Mouse (Mus musculus): Measurements from ENCODE around the gene Cfap74. TPM values are rescaled to one million over a fixed set of nuclear protein-coding genes. Genes with fewer than 3 reads are reported as not detected.
"Not testable (repeated sequence)": the region's sequence is repeated elsewhere in the genome, so short reads cannot be mapped to it uniquely, and the experiment has no call there.

Gene Cfap74
- polyA plus RNA-seq, 1 experiment from 2014 or later = 4.5 TPM

DNA sequence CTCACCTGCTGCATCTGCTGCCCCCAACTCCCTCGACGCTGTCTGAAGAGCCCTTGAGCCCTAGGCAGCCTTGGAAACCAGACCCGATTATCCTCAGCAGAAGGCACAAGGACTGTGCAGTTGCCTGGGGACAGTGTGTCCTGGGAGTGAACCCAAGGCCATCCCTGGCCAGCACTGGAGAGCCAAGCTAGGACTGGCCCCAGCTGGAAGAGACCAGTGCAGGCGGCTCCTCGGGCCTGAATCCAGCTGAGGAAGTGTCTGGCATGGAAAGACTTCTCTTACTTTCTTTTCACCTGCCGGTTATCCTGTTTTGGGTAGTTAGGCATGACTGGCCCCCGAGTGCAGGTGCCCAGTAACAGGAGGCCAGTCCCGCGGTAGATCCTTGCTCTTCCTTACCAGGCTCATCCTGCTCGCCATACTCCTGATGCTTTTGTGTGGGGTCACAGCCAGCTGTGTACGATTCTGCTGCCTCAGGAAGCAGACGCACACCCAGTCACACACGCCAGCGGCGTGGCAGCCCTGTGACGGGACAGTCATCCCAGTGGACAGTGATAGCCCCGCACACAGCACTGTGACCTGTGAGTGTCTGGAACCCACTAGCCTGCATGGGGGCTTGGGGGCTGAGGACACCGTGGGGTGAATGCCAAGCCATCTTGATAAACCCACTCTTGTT lies 60.7 kb downstream of the Cfap74 start:
- Histone ChIP-seq H3K36me3 (ENCODE audit: control insufficient read depth, insufficient read depth, low read length) (no peaks in the 10 kb centered on the region), H3K4me1 (ENCODE audit: control insufficient read depth, insufficient read depth, low read length) (peaks cover 7% of the 10 kb centered on the region), H3K4me2 (ENCODE audit: low read length) (no peak overlapping the region), H3K27ac (ENCODE audit: low read depth, low read length) (no peak overlapping the region), H3K27me3 (replicated peaks; ENCODE audit: control insufficient read depth, insufficient read depth, low read length) (no peaks in the 10 kb centered on the region), H3K9me3 (replicated peaks; ENCODE audit: control insufficient read depth, low read length) (no peaks in the 10 kb centered on the region), H3K4me3 (ENCODE audit: low read depth, low read length) (no peak overlapping the region), H3K9ac (ENCODE audit: low read length) (no peak overlapping the region)
- DNase-seq (ENCODE audit: low spot score) (no peak), ATAC-seq (no peak)
- 81% methylated on average over 18 of the region's 18 CpGs for WGBS

DNA sequence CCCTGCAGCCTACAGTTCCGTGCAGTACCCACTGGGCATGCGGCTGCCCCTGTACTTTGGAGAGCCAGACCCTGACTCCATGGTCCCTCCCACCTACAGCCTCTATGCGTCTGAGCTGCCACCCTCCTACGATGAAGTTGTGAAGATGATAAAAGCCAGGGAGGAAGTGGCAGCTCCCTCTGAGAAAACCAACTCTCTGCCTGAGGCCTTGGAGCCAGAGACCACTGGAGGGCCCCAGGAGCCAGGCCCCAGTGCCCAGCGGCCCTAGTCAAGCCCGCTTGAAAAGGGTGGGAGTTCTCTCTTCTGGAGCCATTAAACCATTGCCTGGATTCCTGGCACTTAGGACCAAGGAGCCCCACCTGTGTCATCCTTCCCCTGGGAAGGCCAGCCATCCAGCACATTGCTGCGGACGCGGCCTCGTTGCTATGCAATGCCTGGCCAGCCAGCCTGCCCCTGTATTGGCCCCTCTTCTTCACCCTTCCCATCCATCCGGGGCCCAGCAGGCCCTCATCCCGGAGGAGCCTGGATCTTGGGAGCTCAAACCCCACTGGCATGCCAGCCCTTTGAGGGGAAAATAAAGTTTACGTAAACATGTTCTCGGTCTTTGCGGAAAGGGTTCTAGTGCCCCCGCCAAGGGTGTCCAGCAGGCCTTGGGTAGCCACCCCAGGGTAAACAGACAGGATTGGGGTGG lies 61.4 kb downstream of the Cfap74 start:
- H3K4me3 ChIP-seq (ENCODE audit: low read depth, low read length) = no peak overlapping the region
- 87% methylated on average over 16 of the region's 16 CpGs for WGBS
- H3K27me3 ChIP-seq (replicated peaks; ENCODE audit: control insufficient read depth, insufficient read depth, low read length) = no peaks in the 10 kb centered on the region
- ATAC-seq (no peak), DNase-seq (ENCODE audit: low spot score) (no peak)
- H3K36me3 ChIP-seq (ENCODE audit: control insufficient read depth, insufficient read depth, low read length) = no peaks in the 10 kb centered on the region
- peaks cover 7% of the 10 kb centered on the region for H3K4me1 ChIP-seq (ENCODE audit: control insufficient read depth, insufficient read depth, low read length)
- no peak overlapping the region for H3K4me2 ChIP-seq (ENCODE audit: low read length)
- H3K9ac ChIP-seq (ENCODE audit: low read length) = no peak overlapping the region
- H3K9me3 ChIP-seq (replicated peaks; ENCODE audit: control insufficient read depth, low read length) = no peaks in the 10 kb centered on the region
- H3K27ac ChIP-seq (ENCODE audit: low read depth, low read length) = no peak overlapping the region

DNA sequence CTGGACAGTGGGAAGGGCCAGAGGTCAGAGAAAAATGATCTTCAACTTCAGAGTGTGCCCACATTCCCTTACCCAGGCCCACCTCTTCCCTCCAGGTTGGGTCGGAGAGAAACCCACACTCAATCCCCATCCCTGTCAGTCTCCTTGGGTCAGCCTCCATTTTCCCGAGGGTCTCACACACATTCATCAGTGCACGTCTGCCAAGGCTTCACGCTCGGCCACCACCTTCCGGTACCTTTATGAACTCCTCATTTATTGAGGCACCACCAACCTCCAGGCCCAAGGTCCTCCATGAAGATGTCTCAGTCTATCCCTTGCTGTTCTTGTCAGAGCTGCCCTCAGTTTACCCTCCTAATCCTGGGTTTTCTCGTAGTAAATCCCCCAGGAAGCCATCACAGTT lies 62.0 kb downstream of the Cfap74 start:
- Histone ChIP-seq H3K4me3 (ENCODE audit: low read depth, low read length) (no peak overlapping the region), H3K9me3 (replicated peaks; ENCODE audit: control insufficient read depth, low read length) (no peaks in the 10 kb centered on the region), H3K27ac (ENCODE audit: low read depth, low read length) (no peak overlapping the region), H3K36me3 (ENCODE audit: control insufficient read depth, insufficient read depth, low read length) (no peaks in the 10 kb centered on the region), H3K27me3 (replicated peaks; ENCODE audit: control insufficient read depth, insufficient read depth, low read length) (no peaks in the 10 kb centered on the region), H3K4me2 (ENCODE audit: low read length) (no peak overlapping the region), H3K4me1 (ENCODE audit: control insufficient read depth, insufficient read depth, low read length) (peaks cover 7% of the 10 kb centered on the region), H3K9ac (ENCODE audit: low read length) (no peak overlapping the region)
- no peak for ATAC-seq
- 82% methylated on average over 7 of the region's 7 CpGs for WGBS
- no peak for DNase-seq (ENCODE audit: low spot score)

DNA sequence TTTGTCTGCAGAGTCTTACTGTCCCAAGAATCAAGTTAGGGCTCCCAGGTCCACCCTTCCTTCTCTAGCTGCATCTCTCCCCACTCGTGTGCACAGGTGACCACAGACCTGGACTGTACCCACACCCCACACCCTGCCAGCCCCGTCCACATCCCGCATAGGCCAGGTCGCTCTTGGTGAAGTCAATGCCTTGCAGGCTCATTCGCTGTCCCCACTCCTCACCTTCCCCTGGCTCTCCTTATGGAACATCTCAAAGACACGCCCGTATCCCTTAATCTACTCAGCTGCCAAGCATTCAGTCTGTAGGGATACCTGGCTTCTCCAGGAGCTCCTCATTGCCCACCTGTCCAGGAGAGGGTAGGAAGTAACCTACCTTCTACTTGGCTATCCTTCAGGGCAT lies 62.4 kb downstream of the Cfap74 start:
- no peak for ATAC-seq

DNA sequence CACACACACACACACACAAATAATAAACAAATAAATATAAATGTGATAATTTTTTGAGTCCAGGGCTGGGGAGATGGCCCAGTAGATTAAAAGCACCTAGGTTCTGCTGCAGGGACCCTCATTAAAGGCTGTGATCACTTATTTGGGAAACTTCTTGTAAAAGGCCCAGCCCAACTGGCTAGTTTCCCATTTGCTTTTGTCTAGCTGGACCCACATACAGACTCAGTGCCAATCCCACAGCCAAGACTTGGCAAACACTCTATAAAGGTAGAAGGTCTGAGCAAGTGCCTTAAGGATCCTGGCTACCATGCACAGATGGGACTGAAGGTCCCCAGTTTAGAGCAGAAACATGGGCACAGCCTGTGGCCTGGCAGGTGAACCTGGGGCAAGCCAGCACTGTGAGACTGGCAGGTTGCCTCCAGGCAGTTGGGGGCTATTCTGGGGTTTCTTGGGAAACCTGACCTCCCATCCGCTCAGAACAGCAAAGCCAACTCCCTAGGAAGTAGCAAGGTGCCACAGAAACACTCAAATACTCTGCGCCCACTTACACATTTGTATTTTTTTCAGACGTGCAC lies 63.8 kb downstream of the Cfap74 start:
- ATAC-seq = peak; percentile 42; the same call in 1 of the 2 replicates
- H3K27me3 ChIP-seq (replicated peaks; ENCODE audit: control insufficient read depth, insufficient read depth, low read length) = no peaks in the 10 kb centered on the region
- WGBS = 69% methylated on average over 3 of the region's 3 CpGs
- H3K9ac ChIP-seq (ENCODE audit: low read length) = no peak overlapping the region
- H3K27ac ChIP-seq (ENCODE audit: low read depth, low read length) = no peak overlapping the region
- DNase-seq (ENCODE audit: low spot score) = peak; percentile 75
- H3K9me3 ChIP-seq (replicated peaks; ENCODE audit: control insufficient read depth, low read length) = no peaks in the 10 kb centered on the region
- H3K4me2 ChIP-seq (ENCODE audit: low read length) = no peak overlapping the region
- peaks cover 7% of the 10 kb centered on the region for H3K4me1 ChIP-seq (ENCODE audit: control insufficient read depth, insufficient read depth, low read length)
- H3K4me3 ChIP-seq (ENCODE audit: low read depth, low read length) = no peak overlapping the region
- H3K36me3 ChIP-seq (ENCODE audit: control insufficient read depth, insufficient read depth, low read length) = no peaks in the 10 kb centered on the region

More for the DNA sequence above, 62.4 kb downstream of the Cfap74 start:
- Histone ChIP-seq H3K36me3 (ENCODE audit: control insufficient read depth, insufficient read depth, low read length) (no peaks in the 10 kb centered on the region), H3K4me3 (ENCODE audit: low read depth, low read length) (no peak overlapping the region), H3K4me2 (ENCODE audit: low read length) (no peak overlapping the region), H3K27ac (ENCODE audit: low read depth, low read length) (no peak overlapping the region), H3K4me1 (ENCODE audit: control insufficient read depth, insufficient read depth, low read length) (peaks cover 7% of the 10 kb centered on the region), H3K9ac (ENCODE audit: low read length) (no peak overlapping the region), H3K27me3 (replicated peaks; ENCODE audit: control insufficient read depth, insufficient read depth, low read length) (no peaks in the 10 kb centered on the region), H3K9me3 (replicated peaks; ENCODE audit: control insufficient read depth, low read length) (no peaks in the 10 kb centered on the region)
- DNase-seq (ENCODE audit: low spot score) = no peak
- WGBS = 90% methylated on average over 7 of the region's 7 CpGs

DNA sequence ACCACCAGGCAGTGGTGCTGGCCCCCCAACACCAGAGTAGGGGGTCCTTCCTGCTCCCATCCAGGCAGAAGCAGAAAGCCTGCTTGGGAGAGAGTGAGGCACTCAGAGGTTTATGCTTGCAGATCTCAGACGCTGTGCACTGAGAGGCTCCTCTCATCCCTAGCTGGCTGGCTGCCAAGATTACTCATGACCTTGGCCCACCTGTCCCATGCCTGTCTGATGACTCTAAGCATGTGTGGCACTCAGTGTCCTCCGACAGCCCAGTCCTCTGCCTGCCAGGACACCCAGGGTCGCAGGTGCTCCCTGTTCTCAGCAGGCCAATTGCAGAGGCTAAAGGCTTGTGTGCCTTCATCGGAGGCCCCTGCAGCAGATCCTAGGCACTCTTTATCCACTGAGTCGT lies 64.3 kb downstream of the Cfap74 start:
- Histone ChIP-seq H3K4me2 (ENCODE audit: low read length) (no peak overlapping the region), H3K4me1 (ENCODE audit: control insufficient read depth, insufficient read depth, low read length) (peaks cover 7% of the 10 kb centered on the region), H3K27ac (ENCODE audit: low read depth, low read length) (no peak overlapping the region), H3K36me3 (ENCODE audit: control insufficient read depth, insufficient read depth, low read length) (no peaks in the 10 kb centered on the region), H3K9ac (ENCODE audit: low read length) (no peak overlapping the region), H3K27me3 (replicated peaks; ENCODE audit: control insufficient read depth, insufficient read depth, low read length) (no peaks in the 10 kb centered on the region), H3K4me3 (ENCODE audit: low read depth, low read length) (no peak overlapping the region), H3K9me3 (replicated peaks; ENCODE audit: control insufficient read depth, low read length) (no peaks in the 10 kb centered on the region)
- WGBS = 56% methylated on average over 5 of the region's 5 CpGs
- ATAC-seq = no peak; the same call in 1 of the 2 replicates
- peak; percentile 36 for DNase-seq (ENCODE audit: low spot score)

DNA sequence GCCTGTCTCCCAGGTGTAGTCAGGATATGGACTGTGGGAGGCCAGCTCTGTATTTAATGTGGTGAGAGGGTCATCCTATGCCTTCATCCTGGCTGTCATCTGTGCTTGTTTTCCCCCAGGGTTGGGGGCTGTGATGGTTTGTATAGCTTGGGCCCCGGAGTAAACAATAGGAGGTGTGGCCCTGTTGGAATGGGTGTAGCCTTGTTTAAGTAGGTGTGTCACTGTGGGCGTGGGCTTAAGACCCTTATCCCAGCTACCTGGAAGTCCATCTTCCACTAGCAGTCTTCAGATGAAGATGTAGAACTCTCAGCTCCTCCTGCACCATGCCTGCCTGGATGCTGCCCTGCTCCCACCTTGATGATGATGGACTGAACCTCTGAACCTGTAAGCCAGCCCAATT lies 64.8 kb downstream of the Cfap74 start:
- H3K4me1 ChIP-seq (ENCODE audit: control insufficient read depth, insufficient read depth, low read length); H3K9me3 ChIP-seq (replicated peaks; ENCODE audit: control insufficient read depth, low read length); DNase-seq (ENCODE audit: low spot score); H3K27ac ChIP-seq (ENCODE audit: low read depth, low read length); H3K9ac ChIP-seq (ENCODE audit: low read length); H3K4me3 ChIP-seq (ENCODE audit: low read depth, low read length); H3K27me3 ChIP-seq (replicated peaks; ENCODE audit: control insufficient read depth, insufficient read depth, low read length); H3K4me2 ChIP-seq (ENCODE audit: low read length); ATAC-seq; H3K36me3 ChIP-seq (ENCODE audit: control insufficient read depth, insufficient read depth, low read length): not testable (repeated sequence)
- WGBS = 55% methylated on average over 2 of the region's 2 CpGs

DNA sequence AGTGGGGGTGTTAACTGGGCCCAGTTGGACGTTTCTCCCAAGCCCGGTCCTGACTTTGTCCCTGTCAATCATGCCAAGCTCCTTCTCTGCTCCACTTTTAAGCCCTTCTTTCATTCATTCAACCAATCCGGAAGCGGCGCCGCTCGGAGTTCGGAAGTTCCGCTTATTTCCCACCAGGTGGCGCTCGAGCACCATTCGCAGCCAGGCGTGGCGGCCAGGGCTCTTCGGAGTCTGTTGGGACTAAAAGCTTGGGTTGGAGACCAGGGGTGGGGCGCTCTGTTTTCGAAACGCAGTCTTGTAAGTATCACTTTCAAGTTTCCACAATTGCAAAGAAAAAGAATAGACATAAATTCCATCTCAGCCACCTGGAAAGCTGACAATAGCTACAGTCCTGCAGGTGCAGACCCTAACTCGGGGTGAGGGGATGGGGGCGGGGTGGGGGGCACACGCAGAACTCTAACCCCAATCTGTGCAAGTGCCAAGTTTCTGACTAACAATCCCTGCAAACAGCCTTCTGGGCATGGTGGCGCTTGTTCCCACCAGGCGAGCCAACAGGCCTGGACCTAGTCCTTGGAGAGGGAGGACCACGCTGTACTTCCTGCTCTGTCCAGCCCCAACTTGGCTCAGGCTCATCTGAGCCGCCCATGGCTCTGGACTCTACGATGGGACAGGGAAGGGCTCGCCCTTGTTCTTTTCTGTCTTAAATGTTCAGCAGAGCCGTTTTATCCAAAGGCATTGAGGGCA lies 72.6 kb downstream of the Cfap74 start:
- no peak overlapping the region for H3K27ac ChIP-seq (ENCODE audit: low read depth, low read length)
- H3K27me3 ChIP-seq (replicated peaks; ENCODE audit: control insufficient read depth, insufficient read depth, low read length) = no peaks in the 10 kb centered on the region
- H3K36me3 ChIP-seq (ENCODE audit: control insufficient read depth, insufficient read depth, low read length) = no peaks in the 10 kb centered on the region
- H3K9ac ChIP-seq (ENCODE audit: low read length) = no peak overlapping the region
- ATAC-seq (peak; percentile 86), DNase-seq (ENCODE audit: low spot score) (peak; percentile 87)
- WGBS = 22% methylated on average over 28 of the region's 28 CpGs
- no peak overlapping the region for H3K4me3 ChIP-seq (ENCODE audit: low read depth, low read length)
- H3K4me2 ChIP-seq (ENCODE audit: low read length) = peak overlapping the region; percentile 34
- H3K9me3 ChIP-seq (replicated peaks; ENCODE audit: control insufficient read depth, low read length) = no peaks in the 10 kb centered on the region
- H3K4me1 ChIP-seq (ENCODE audit: control insufficient read depth, insufficient read depth, low read length) = no peaks in the 10 kb centered on the region
